Mouse (Mus musculus) adipocyte (in vitro differentiated cells): ENCODE results near the gene Atp7b.

Experiments used
- DNase-seq: peaks from one replicate; pipeline ENCODE4 v3.0.0-alpha.2; 2016; ENCODE audit warnings: low spot score

The Atp7b gene

GRCm38 (mm10) chr8:22059821-22060445 is at the start of gene Atp7b:
TSS of gene Atp7b (minus strand) at chr8:22060305.
- DNase-seq = no peak

GRCm38 (mm10) chr8:22107020-22107419 is 46.9 kb upstream of the Atp7b start:
- no peak for DNase-seq

DNA sequence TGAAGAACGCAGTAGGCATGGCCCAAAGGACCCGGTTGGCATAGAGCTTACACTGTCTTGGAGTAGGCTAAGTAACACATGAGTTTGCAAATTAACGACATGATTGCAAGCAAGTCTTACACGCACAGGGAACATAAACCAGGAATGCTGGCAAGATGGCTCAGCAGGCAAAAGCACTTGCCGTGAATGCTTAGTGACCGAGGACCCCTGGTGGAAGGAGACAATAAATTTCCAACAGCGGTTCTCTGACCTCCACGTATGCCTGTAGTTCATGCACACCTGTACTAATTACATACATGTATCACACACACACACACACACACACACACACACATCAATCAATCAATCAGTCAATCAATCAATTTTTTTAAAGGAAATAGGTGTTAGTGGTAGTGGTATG is 31.5 kb upstream of the Atp7b start:
- peak; percentile 32 for DNase-seq

GRCm38 (mm10) chr8:22089226-22089625 is 29.1 kb upstream of the Atp7b start:
- DNase-seq = no peak

GRCm38 (mm10) chr8:22079313-22080007 is 19.4 kb upstream of the Atp7b start:
- DNase-seq = no peak

DNA sequence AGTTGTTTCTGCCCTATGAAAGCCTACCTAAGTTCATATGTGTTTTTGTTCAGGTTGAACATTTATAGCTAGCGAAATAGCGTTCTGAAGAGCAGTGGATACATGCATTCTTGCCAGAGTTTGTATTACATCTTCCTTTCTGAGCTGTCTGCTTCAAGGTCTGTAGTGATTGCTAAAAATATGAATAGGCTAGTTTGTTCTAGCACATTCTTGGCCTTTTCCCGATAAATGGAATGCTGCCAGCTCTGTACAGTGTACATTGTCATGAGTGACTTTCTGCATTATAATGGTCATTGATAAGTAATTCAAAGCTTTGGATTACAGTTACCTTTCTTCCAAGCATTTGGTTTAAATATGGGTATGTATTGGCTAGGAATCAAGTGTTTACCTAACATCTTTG is 1.0 kb upstream of the Atp7b start:
- peak; percentile 59 for DNase-seq

DNA sequence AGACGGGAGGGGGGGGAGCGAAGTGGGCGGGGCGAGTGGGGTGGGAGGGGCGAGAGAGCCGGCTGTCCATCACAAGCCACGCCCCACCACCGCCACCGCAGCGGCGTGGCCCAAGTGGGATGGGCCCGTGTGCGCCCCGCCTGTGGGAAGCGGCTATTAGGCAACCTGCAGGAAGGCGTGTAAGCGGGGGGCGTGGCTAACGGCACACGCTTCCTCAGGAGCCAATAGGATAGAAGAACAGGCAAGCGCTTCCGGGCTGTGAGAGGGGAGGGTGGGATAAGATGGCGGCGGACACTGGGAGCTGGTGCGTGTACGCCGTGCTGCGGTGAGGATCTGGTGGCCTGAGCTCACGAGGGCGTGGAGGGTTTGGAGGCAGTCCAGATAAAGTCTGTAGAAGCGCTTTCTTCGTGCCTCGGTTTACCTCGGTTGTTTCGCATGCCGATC is 363 bp upstream of the Atp7b start, which contains the start of gene Alg11:
Alg11 (plus strand) TSS at position 276 of the 444 bp plus-strand sequence.
- DNase-seq = peak; percentile 98

DNA sequence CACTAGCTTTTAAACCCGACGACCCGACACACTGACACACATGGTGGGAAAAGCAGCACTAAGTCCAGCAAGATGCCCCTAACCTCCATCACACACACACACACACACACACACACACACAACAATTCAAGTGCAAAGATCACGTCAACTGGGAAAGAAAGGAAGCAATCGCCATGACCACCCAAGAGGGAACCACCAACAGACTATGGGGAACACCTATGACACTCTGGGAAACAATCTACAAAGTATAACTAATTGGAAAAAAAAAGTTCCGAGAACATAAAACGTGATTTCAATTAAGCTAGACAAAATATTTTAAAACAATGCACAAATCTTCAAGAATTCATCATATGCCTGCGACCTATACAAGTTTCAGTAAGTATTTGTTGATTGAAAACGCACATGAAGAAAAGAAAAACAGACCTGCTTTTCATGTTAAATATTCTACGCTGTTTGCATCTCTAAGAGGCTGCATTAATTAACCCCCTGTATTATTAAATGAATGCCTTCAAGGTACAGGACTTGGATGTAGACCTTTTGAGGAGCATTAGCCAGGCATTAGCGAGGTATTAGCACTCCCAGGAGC is 859 bp downstream of the Atp7b start:
- no peak for DNase-seq

GRCm38 (mm10) chr8:22058368-22058767 is 1.7 kb downstream of the Atp7b start:
- no peak for DNase-seq

- no peak for DNase-seq
Observed at GRCm38 (mm10) chr8:22056850-22057249, 3.3 kb downstream of the Atp7b start.

DNA sequence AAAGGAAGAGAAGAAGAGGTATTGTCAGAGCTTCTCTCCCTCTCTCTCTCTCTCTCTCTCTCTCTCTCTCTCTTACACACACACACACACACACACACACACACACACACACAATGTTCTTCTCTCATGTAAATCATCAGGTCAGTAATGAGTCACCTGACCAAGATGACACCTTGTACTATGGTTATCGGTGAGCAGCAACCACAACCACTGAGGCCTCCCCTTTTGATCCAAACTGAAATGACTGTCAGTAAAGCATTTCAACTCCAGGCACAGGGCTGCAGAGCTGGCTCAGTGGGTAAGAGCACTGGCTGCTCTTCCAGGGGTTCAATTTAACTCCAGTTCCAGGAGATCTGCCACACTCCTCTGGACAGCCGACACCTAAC is 4.6 kb downstream of the Atp7b start:
- no peak for DNase-seq

DNA sequence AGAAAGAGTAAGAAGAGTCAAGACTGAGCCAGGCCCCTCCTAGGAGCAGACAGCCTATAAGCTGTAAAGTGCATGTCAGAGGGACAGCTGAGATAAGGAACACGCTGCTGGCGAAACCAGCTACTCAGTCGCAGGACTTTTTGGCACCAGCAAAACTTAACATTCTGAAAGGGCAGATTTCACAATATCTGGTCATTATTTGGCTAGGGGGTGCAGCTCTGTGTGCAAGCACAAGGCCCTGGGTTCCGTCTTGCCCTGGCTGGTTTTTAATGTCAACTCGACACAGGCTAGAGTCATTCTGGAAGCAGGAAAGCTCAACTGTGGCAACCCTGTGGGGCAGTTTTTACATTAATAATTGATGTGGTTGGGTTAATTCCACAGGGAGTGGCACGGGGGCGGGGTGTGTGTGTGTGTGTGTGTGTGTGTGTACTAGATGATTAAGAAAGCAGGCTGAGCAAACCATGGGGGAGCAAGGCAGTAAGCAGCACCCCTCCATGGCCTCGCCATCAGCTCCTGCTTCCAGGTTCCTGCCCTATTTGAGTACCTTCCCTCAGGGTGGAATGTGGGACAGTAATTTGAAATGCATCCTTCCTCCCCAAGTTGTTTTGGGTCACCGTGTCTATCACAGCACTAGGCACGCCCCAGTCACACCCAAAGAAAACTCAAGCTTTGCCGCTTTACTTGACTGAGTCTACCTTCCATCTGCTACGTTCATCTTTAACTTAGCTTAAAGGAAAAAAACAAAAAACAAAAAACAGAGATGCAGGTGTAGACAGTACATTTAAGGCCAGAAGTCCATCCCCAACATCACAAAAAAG is 5.2 kb downstream of the Atp7b start:
- peak; percentile 53 for DNase-seq

GRCm38 (mm10) chr8:22047699-22048464 is 12.2 kb downstream of the Atp7b start:
- DNase-seq = peak; percentile 20

GRCm38 (mm10) chr8:22043706-22044105 is 16.4 kb downstream of the Atp7b start:
- no peak for DNase-seq

DNA sequence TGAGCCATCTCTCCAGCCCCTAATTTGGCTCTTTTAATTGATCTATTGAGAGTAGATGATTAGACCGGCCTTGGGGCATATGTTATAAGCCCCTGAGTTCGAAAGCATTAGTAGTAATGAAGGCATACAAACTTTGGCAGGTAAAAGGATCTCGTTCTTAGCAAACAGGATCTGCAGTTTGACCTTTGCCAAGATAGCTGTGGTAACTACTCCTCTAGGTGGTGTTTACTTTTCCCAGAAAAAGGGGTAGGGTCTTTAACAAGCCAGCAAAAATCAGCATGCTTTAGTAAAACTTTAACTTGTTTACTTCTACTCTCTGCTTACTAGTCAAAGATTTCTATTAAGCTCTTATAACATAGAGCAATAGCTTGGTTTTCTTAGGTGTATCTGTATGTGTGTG is 17.6 kb downstream of the Atp7b start:
- no peak for DNase-seq

- no peak for DNase-seq
Observed at GRCm38 (mm10) chr8:22040153-22040509, 20.0 kb downstream of the Atp7b start.

DNA sequence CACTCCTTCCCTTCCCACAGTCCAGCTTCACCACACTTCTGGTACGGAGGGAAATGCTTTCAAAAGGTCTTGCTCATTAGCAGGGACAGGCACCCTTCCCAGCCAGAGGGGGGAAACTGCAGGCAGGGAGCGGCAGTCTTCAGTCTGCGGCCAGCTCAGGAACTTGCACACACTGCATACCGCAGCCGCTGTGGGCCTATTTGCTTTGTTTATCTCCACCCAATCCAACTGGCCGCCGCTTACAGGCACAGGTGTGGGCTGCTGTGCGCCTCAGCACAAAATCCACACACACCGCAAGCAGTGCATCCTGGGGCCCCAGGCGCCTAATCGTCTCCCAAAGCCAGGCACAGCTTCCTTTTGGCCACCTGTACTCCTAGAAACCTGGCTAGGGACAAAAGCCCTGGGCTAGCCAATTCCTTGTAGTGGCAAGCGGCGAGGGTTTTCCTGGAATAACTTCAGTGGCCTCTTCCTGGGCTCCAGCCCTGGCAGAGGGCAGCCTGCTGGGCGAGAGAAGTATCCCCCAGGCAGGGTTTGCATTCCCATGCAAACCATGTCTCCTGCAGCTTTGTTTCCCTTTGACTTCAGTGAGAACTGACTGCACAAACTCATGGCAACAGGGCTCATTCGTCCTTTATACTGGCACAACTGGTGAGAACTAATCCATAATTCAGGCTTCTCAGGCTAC is 20.5 kb downstream of the Atp7b start:
- DNase-seq = no peak

GRCm38 (mm10) chr8:22037022-22037421 is 23.1 kb downstream of the Atp7b start:
- DNase-seq = peak; percentile 20

DNA sequence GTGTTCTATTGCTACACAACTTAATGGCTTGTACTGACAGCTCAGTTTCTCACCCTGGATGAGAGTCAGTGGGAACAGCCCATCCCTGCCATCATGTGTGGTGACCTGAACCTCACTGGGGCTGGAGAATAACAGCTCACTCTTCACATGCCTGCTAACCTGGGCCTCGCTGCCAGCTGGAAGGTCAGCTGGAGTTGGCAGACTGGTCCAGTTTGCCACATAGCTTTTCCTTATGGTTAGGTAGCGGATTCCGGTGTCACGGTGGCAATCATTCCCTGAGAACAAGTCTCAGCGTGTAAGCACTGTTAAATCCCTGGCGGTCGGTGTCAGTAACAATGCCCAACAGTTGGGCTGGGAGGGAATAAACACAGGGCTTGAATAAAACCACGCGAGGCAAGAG is 24.0 kb downstream of the Atp7b start:
- DNase-seq = no peak

DNA sequence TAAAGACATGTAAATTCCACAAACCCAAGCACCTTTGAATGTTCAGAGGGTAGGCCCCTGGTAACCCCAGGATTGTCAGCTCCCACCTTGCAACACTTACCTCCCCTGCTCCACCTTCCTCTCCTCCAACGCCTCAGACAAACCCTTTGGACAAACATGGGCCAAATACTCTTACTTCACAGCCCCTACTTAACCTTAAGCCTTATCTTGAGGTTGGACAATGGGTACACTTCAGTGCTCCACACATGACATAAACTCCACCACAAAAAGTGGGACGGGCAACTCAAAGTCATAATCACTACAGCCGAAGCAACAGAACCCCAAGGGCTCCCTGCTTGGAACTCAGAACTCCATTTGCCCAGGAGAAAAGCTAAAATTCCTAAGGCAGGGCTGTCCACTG is 29.1 kb downstream of the Atp7b start:
- no peak for DNase-seq

- no peak for DNase-seq
Observed at GRCm38 (mm10) chr8:22028973-22029372, 31.1 kb downstream of the Atp7b start.
